Mouse (Mus musculus): ENCODE measurements around the gene Olfr1417. TPM values are rescaled to one million over a fixed set of nuclear protein-coding genes. Genes with fewer than 3 reads are reported as not detected.

The Olfr1417 gene
- polyA plus RNA-seq, 1 experiment, result not detected

DNA sequence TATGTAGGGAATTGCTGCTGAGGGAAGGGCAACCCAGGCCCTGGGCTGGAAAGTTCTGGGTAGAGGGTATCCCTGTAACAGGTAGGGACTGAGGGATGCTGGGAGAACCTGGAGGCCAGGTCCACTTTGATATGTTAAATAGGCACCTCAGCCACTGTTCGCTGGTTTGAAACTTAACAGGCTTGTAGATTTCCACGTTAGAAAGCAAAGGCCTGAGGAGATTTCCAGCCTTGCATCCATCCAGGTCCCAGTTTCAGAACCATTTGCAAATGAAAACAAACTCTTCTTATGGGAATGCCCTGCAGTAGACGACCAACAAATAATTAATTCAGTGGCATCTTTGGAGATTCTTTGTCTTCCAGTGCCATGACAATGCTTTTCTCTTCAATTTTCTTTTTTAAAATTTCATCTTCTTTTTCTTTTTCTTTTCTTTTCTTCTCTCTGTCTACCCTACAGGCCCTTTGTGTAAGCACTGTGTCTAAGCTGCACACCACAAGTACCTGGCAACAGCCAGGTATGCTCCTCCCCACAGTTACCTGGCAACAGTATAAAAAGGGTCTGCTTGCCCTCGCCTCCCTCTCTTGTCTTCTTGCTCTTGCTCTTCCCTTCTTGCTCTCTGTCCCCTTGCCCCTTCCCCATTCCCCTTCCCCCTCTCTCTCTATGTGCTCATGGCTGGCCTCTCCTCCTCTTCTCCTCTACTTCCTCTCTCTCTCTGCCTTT, 15.5 kb downstream of the Olfr1417 start:
- no peak for DNase-seq
- WGBS, result 37% methylated on average over 4 of the region's 4 CpGs
- H3K4me1 ChIP-seq (ENCODE audit: control insufficient read depth, insufficient read depth, low read length), result no peaks in the 10 kb centered on the region; the same call in 1 of the 2 replicates
- no peak overlapping the region for H3K4me3 ChIP-seq (replicated peaks; ENCODE audit: extremely low read depth, low read depth, low read length)
- TF ChIP-seq CTCF (IDR thresholded peaks at IDR 0.05; ENCODE audit: insufficient read depth, low read length), result no peak
- TF ChIP-seq POLR2A (IDR thresholded peaks at IDR 0.05; ENCODE audit: borderline replicate concordance, extremely low read depth, low read depth, low read length), result no peak

DNA sequence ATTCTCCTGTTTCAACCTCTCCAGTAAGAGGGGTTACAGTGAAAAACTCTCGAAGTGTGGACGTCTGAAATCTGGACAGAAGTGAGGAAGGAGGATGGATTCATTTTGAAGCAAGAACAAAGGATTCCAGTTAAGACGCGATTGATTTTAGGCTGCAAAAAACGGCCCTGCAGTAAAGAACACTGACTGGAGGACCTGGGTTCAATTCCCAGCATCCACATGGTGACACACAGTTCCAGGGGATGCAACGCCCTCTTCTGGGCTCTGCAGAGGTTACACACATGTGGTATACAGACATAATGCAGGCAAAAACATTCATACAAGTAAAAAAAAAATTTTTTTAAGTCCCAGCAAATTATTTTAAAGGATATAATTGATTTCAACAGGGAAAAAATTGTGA, 18.8 kb downstream of the Olfr1417 start:
- TF ChIP-seq POLR2A (IDR thresholded peaks at IDR 0.05; ENCODE audit: borderline replicate concordance, extremely low read depth, low read depth, low read length) (no peak), CTCF (IDR thresholded peaks at IDR 0.05; ENCODE audit: insufficient read depth, low read length) (peak; percentile 13; the same call in 1 of the 2 replicates)
- 26% methylated on average over 6 of the region's 6 CpGs for WGBS
- Histone ChIP-seq H3K4me3 (replicated peaks; ENCODE audit: extremely low read depth, low read depth, low read length) (no peak overlapping the region), H3K4me1 (ENCODE audit: control insufficient read depth, insufficient read depth, low read length) (peaks cover 2% of the 10 kb centered on the region; the same call in 1 of the 2 replicates)
- DNase-seq, result no peak

DNA sequence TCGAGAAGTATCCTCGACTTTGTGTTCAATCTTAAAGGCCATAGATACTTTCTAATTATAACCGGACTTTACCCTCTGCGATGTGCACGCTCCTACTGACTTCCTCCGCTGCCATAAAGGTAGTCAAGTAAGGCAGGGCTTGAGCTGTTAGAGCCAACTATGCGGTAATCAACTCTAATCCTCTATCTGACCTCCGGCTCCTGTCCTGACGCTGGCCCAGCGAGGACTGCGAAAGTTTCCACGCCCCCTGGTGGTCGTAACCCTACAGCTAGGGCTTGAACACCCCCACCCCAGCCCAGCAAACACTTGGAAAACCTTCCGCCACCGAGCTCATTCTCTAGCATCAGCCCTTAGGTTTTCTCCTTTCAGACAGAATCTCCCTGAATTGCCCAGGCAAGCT, 19.2 kb downstream of the Olfr1417 start:
- H3K4me3 ChIP-seq (replicated peaks; ENCODE audit: extremely low read depth, low read depth, low read length), result peak overlapping the region; percentile 54
- WGBS, result under 1% methylated on average over 15 of the region's 15 CpGs
- DNase-seq, result peak; percentile 82

DNA sequence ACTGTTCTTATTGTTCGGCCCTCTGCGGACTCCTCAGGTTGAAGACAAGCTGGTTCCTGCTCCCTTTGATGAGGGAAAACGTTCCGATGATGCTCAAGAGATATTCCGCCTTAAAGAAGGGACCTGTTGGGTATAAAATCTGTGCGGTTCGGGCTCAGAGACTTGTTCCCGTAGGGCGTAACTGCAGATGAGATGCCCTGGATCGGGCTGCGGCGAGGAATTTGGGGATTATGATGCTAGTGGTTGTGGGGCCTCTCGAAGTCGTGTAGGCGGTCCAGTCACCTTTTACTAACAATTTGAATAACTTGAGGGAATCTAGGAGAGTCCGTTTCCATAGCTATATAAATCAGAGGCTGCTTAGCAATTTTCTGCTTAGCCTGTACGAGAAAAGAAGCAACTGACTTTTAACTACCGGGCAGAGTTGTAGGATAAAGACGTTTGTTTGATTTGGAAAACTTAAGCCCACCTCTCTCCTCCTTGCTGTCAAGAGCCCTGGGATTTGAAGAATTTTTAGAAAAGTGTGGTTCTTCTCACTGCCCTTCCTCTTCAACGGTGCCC, 19.8 kb downstream of the Olfr1417 start, which contains the start of gene Stx3:
Stx3 (minus strand) TSS at position 261 of the 558 bp plus-strand sequence.
- peaks cover 5% of the 10 kb centered on the region for H3K4me1 ChIP-seq (ENCODE audit: control insufficient read depth, insufficient read depth, low read length)
- under 1% methylated on average over 20 of the region's 20 CpGs for WGBS
- TF ChIP-seq POLR2A (IDR thresholded peaks at IDR 0.05; ENCODE audit: borderline replicate concordance, extremely low read depth, low read depth, low read length) (no peak), CTCF (IDR thresholded peaks at IDR 0.05; ENCODE audit: insufficient read depth, low read length) (no peak)
- no peak for DNase-seq
- peak within 1 kb of the TSS; percentile 95 for H3K4me3 ChIP-seq (replicated peaks; ENCODE audit: extremely low read depth, low read depth, low read length)

More for the DNA sequence above, 19.2 kb downstream of the Olfr1417 start:
- no peak for TF ChIP-seq POLR2A (IDR thresholded peaks at IDR 0.05; ENCODE audit: borderline replicate concordance, extremely low read depth, low read depth, low read length)
- TF ChIP-seq CTCF (IDR thresholded peaks at IDR 0.05; ENCODE audit: insufficient read depth, low read length), result peak; percentile 70
- H3K4me1 ChIP-seq (ENCODE audit: control insufficient read depth, insufficient read depth, low read length), result peaks cover 5% of the 10 kb centered on the region; the same call in 1 of the 2 replicates

DNA sequence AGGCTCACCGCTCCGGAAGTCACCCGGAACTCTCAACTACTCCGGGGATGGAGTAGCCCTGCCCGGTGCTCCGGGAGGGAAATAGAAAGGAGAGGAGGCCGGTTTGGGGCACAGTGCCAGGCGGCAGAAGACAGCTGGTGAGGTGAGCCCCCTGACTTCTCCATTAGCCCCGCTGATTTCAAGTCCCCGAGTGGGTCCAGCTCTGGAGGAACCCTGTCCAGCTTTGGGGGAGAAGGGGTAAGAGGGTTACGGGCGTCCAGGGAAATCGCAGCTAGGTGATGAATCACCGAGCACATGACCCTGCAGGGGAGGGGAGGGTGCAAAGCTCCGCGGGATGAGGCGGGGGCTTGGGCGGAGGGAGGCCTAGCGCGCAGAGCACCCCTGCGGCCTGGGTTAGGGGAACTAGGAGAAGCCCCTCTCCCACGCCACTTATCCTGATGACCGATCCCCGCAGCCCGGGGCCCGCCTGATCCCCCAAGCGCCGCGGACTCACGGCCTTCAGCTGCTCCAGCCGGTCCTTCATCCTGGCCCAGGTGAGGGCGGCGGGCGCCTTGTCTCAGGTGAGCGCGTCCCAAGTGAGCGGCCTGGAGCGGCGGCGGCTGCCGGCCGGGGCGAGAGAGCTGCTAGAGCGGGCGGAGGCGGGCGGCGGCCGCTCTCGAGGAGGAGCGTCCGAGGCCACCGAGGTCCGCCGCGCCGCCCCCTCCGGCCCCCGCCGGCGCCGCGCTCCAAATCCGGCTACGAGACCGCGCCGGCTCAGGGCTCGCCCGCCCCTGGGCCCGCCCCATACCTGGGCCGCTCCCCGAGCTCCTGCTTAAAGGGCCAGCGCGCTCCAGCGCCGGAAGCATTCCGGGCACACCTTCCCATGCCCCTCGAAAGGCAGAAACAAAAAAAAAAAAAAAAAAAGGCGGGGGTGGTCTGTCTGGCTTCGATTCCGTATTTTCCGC, 20.5 kb downstream of the Olfr1417 start:
- DNase-seq, result peak; percentile 73
- TF ChIP-seq CTCF (IDR thresholded peaks at IDR 0.05; ENCODE audit: insufficient read depth, low read length), result no peak
- TF ChIP-seq POLR2A (IDR thresholded peaks at IDR 0.05; ENCODE audit: borderline replicate concordance, extremely low read depth, low read depth, low read length), result 0 out of 2 replicates have a peak, but pooled peaks have one; percentile 16
- H3K4me3 ChIP-seq (replicated peaks; ENCODE audit: extremely low read depth, low read depth, low read length), result peak overlapping the region; percentile 95
- peaks cover 9% of the 10 kb centered on the region for H3K4me1 ChIP-seq (ENCODE audit: control insufficient read depth, insufficient read depth, low read length)
- under 1% methylated on average over 83 of the region's 83 CpGs for WGBS

DNA sequence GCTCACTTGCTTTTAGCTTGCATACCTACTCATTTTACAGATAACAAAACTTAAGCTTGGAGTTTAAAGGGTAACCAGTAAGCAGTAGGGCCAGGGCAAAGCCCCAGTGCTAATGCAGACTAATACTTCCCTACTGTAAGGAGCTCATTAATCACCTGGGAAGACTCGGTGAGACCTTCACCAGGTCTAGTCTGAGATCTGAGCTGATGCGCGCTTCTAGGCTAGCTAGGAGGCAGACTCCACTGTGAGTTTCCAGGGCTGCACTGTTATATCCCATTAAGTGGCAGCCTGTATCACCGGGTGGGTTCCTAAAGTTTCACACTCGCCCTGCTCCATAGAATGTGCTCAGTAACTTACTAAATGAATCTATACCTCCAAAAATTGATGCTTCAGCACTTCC, 21.4 kb downstream of the Olfr1417 start:
- TF ChIP-seq POLR2A (IDR thresholded peaks at IDR 0.05; ENCODE audit: borderline replicate concordance, extremely low read depth, low read depth, low read length) (no peak), CTCF (IDR thresholded peaks at IDR 0.05; ENCODE audit: insufficient read depth, low read length) (no peak)
- Histone ChIP-seq H3K4me3 (replicated peaks; ENCODE audit: extremely low read depth, low read depth, low read length) (peak overlapping the region; percentile 95), H3K4me1 (ENCODE audit: control insufficient read depth, insufficient read depth, low read length) (peaks cover 15% of the 10 kb centered on the region)
- no peak for DNase-seq
- 28% methylated on average over 5 of the region's 5 CpGs for WGBS

DNA sequence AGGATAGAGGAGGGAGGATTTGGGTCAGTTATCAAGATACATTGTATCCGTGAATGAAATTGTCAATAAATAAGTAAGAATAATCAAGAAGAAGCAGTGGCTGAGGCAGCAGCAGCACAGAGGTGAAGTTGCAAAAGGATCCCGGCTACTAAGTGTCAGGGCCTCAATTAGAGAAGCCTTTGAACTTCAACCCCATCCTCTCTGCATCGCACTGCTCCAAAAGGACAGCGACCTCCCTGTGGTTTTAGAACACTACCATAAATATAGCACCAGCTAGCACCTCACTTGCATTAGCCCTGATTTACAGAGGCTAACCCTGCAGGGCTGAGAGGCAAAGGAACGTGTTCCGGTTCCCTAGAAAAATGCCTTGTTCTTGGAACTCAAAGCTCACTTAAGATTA, 22.3 kb downstream of the Olfr1417 start:
- WGBS, result 34% methylated on average over 6 of the region's 6 CpGs
- no peak for DNase-seq
- TF ChIP-seq POLR2A (IDR thresholded peaks at IDR 0.05; ENCODE audit: borderline replicate concordance, extremely low read depth, low read depth, low read length) (no peak), CTCF (IDR thresholded peaks at IDR 0.05; ENCODE audit: insufficient read depth, low read length) (no peak)

DNA sequence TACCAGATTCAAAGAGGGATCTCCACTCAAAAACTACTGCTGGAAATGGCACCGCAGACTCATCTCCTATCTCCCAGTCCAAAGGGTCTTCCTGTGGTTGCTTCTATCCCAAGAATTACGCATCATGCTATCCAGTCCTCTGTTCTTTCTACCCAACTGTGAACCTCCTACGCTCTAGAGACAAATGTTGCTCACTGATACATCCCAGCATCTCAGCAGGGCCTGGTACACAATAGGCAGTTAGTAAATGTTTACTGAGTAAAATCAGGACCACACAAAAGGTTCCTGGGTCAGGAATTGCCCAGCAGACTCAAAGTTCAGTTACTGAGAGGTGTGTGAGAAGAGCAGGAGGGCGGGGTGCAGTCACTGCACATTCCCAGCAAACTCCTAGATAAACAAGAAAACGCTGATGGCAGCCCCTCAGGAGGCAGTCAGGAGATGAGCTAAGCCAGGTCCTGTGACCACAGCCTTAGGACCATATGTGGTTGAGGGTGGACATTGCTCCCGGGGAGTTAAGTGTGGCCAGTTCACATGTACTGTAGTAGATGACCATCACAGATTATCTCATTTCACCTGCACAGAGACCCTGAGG, 24.2 kb downstream of the Olfr1417 start:
- no peak for DNase-seq
- WGBS, result 66% methylated on average over 6 of the region's 6 CpGs
- H3K4me3 ChIP-seq (replicated peaks; ENCODE audit: extremely low read depth, low read depth, low read length), result no peak overlapping the region

More for the DNA sequence above, 22.3 kb downstream of the Olfr1417 start:
- Histone ChIP-seq H3K4me1 (ENCODE audit: control insufficient read depth, insufficient read depth, low read length) (peaks cover 18% of the 10 kb centered on the region), H3K4me3 (replicated peaks; ENCODE audit: extremely low read depth, low read depth, low read length) (no peak overlapping the region)

DNA sequence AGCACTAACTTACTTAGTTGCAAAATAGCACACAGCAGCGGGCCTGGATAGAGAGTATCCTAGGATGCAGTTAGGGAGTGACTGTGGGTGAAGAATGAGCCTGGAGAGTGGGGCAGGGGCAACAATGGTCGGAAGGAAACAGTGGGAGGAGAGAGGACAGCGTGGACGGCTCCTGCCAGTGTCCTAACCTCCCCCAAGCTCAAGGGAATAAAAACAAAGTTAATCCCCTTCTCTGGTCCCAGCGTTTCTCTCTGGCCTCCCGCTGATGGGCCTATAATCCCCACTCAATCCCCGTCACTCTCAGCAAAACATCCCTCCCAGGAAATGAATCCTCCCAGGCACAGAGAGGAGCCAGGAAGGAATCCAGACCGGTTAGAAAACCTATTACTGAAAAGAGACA, 25.4 kb downstream of the Olfr1417 start:
- WGBS, result 38% methylated on average over 8 of the region's 8 CpGs
- TF ChIP-seq CTCF (IDR thresholded peaks at IDR 0.05; ENCODE audit: insufficient read depth, low read length) (no peak), POLR2A (IDR thresholded peaks at IDR 0.05; ENCODE audit: borderline replicate concordance, extremely low read depth, low read depth, low read length) (no peak)
- H3K4me3 ChIP-seq (replicated peaks; ENCODE audit: extremely low read depth, low read depth, low read length), result no peak overlapping the region
- DNase-seq, result no peak
- peaks cover 30% of the 10 kb centered on the region for H3K4me1 ChIP-seq (ENCODE audit: control insufficient read depth, insufficient read depth, low read length)

More for the DNA sequence above, 24.2 kb downstream of the Olfr1417 start:
- peaks cover 29% of the 10 kb centered on the region for H3K4me1 ChIP-seq (ENCODE audit: control insufficient read depth, insufficient read depth, low read length)
- TF ChIP-seq CTCF (IDR thresholded peaks at IDR 0.05; ENCODE audit: insufficient read depth, low read length) (no peak), POLR2A (IDR thresholded peaks at IDR 0.05; ENCODE audit: borderline replicate concordance, extremely low read depth, low read depth, low read length) (no peak)
